Mouse (Mus musculus) frontal cortex, adult 2 months (tissue): Measurements from ENCODE around the gene Syngr1. TPM values are rescaled to one million over a fixed set of nuclear protein-coding genes. Genes with fewer than 3 reads are reported as not detected.

ENCODE experiments used
- DNase-seq, 2 experiments: peaks; one replicate each; pipeline ENCODE4 v3.0.0; 2022; ENCODE audit warnings: low spot score in 1 of 2; ENCODE audit errors: extremely low spot score in 1 of 2
- polyA plus RNA-seq: library from polyadenylated mRNA; depleted of rRNA; stranded (reverse); fragments of >200 nt; gene quantifications from 2 replicates; pipeline ENCODE4 v1.2.3, GENCODE M21; 2012

Syngr1 gene
- polyA plus RNA-seq, 1 experiment = 302 TPM

DNA sequence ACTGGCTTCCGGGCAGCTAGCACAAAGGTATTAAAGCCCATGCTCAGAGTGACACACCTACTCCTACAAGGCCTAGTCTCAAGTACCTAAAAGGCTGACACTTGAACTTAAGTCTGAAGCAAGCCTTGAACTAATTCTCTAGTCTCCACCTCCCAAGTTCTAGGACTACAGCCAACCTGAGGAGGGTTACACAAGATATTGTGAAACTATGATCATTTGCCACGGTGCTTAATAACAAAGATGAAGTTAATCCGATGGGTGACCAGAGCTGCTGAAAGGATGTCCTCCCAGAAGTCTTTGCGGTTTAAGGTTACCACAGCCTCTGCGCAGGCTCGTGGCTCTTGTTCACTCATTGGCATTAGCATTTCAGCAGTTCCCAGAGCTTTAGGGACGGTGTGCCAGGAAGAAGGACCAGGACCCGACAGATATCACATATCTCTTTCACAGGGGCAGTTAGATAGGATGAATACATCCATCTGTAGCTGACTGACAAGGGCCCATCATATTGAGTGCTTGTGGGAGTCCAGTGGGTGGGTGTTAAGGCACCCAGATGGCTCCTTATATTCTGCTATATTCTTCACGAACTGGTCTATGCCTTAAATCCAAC lies 3.6 kb upstream of the Syngr1 start:
- no peak for DNase-seq

DNA sequence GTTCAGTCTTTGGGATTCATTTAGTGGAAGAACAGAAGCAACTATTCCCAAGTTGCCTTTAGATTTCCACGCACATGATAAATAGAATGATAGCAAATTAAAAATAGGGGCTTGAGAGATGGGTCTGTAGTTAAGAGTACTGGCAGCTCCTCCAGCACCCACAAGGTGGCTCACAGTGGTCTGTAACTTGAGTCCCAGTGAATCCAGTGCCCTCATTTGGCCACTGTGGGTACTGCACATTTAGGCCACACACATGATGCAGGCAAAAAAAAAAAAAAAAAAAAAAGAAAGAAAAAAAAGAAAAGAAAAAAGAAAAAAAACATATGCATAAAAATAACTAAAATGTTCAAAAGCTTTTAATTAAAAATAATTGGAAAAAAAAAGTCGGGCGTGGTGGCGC lies 2.5 kb upstream of the Syngr1 start:
- peak; percentile 92 to 98 for DNase-seq

DNA sequence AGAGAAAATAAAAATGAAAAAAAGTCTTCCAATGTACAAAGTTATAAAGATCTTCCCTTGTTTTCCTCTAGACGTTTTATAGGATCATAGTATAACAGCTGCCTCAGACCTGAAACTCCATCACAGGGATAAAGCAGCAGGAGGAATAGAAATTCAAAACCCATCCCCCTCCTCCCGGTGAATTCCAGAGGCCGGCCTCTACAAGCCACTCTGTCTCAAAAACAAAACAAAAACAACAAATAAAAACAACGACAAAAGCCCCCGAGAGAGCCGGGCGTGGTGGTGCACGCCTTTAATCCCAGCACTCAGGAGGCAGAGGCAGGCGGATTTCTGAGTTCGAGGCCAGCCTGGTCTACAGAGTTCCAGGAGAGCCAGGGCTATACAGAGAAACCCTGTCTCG lies 979 bp upstream of the Syngr1 start:
- DNase-seq = no peak

DNA sequence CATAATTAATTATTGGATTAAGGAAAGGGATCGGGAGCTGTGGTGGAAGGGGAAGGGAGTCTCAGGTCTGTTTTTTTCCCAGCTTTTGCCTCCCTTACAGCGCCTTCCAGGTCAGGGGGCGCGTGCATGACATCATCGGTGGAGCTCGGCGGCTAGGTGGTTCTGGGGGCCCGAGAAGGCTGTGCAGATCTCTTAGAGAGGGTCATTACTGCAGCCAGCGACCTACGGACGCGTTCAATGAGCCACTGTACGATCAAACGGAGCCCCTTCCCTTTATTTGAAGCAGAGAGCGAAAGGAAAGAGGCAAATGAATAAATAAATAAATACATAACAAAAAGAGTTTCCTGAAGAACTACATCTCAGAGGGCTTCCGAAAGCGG lies 403 bp upstream of the Syngr1 start:
- no peak for DNase-seq

DNA sequence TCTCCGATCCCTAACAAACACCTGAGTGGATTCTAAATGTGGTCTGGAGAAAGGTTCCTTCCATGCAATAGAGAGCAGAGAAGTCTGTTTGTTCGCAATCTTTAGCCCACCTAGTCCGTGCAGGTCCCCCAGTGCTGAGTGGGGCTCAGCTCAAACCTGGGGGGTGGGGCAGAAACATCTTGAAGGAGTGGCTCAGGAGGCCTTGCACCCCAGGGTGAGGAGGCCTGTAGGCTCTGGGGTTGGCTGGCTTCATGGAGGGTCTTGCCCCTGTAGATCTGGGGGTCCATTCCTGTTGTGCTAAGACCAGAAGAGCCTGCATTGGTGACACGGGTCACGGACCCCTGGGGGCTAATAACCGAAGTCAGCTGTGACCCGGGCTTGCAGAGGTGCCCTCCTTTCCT lies 907 bp downstream of the Syngr1 start:
- no peak for DNase-seq

DNA sequence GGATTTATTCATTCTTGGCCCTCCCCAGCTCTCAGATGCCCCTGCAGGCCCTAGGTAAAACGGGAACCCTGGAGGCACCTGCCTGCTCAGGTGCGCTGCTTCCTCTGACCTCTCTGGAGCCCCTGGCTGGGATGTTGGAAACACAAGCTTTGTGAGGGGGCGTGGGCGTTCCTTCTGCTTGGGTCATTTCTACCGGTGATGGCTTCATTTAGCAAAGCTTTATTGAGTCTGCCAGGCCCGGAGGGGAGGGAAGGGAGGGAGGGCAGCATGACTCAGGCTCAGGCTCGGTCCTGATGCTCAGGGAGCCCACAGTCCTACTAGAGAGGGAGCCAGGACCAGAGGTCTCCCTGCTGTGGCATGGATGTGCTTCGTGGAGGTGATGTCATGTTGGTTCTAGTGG lies 1.5 kb downstream of the Syngr1 start:
- DNase-seq = peak in 1 of 2 experiments; percentile 67

DNA sequence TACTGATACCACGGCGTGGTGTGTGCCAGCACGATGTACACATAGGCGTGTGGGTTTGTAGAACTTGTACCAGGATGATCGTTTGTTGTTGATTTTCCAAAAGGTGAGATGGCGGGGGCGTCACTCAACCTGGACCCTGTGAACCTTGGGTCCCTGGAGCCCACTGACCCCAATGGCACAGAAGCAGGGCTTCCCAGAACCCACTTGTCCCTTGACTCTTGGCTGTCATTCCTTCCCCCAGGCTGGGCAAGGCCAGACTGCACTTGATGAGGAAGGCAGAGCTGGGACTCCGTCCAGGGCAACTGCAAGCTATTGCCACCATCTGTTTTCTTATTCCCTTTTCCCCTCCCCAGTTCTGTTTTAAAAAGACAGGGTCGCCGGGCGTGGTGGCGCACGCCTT lies 3.1 kb downstream of the Syngr1 start:
- DNase-seq = no peak

DNA sequence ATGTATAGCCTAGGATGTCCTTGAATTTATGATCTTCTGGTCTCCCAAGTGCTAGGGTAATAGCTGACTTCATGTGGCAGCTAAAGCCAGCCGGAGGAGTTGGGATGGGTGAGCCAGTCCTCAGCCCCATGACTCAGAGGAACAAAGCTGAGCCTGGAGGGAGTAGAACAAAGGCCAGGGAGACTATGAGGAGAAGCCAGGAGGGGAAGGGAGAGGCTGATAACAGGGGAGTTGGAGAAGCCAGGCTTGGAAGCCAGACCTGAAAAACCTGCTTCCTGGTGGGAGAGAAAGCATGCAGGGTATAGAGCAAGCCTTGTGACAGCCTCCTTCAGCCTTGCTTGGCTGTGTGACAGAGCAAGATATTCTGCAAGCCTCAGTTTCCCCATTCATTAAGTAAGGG lies 4.5 kb downstream of the Syngr1 start:
- no peak for DNase-seq

DNA sequence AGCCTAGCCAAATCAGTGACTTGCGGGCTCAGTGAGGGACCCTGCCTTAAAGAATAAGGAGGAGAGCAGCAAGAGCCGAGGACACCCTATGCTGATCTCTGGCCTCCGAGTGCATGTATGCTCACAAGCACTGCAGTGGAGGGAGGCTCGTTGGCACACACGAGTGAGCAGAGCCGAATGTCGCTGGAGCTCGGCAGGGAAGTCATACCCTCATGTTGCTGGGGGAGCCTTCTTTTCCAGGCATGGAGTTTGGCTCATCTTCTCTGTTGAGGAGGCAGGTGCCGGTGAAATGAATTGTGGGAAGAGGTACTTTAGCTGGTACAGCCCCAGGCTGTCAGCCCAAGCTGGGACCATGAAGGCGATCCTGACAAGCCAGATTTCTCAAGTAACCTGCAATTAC lies 5.3 kb downstream of the Syngr1 start:
- DNase-seq = no peak

DNA sequence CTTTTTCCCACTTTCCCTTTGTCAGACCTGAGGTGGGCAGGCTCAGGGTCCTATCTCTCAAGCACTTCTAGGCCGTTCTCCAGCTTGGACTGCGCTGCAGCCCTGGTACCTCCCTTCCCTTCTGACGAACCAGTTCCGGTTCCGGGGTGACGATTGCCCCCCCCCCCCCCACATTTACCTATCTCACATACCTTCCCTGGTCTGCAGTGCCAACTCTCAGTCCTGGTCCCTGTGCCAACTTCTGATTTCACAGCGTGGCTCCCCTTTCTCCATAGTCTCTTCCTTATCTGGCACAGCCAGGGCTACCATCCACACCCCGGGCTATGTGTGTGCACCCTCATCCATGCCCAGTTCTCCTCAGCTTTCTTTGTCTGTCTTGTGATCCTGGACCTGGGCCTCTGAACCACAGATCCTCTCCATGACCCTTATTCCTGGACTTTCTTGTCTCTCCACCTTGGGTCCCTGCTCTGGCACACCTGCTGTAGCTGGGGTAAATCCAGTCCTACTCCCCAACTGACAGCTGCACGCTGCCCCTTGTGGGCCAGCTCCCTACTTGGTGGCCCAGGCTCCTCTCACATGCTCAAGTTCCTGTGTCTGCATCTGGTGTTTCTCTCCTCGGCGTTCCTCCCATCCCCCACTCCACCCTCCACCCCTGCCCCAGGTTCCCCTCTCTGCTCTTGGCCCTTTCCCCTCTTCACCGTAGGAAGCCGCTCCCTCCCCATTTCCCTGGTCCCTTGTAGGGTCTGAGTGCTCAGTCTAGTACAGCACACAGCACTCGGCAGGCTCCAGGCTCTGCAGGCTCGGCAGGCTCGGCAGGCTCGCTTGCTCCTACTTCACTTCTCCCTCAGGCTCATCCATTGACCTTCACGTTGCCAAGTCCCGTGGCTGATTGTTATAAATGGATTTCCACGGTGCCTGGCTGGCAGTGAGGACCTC lies 6.1 kb downstream of the Syngr1 start:
- DNase-seq = no peak

DNA sequence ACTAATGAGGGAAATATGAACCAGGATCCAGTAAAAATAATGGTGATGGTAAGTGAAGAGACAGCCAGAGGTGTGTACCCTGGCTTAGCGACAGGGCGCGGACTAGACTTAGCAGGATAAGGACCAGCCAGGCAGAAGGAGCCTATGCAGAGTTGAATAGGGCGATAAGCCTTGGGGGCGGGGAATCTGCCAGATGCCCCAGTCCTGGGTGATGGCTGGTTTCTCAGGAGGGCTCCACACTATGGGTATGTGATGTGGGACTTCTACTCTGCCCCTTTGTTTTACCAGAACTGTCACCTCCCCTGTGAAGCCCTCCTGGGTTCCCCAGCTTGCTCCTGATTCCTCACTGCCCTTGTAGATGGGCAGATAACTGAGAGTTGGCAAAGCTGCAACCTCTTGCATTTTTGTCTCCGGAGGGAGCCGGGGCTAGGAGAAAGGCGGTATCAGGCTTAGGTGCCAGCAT lies 6.9 kb downstream of the Syngr1 start:
- DNase-seq = no peak

DNA sequence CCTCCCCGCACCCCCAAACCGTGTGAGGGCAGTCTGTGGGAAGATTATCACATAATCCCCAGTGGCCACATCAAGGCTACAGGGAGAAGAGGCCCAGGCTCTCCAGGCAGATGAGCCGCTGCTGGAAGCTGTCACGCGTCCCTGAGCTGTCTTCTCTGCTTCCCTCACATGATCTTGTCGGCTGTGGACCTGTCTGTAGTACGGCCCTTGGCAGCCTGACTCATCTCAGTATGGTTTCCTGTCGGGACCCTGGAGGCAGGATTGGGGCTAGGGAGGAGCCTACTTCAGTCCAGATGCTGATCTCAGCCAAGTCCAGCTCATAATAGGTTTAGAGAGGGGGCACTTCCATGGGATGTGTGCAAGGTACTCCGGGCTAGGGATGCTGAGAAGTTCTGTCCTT lies 7.7 kb downstream of the Syngr1 start:
- peak in 1 of 2 experiments; percentile 47 for DNase-seq

DNA sequence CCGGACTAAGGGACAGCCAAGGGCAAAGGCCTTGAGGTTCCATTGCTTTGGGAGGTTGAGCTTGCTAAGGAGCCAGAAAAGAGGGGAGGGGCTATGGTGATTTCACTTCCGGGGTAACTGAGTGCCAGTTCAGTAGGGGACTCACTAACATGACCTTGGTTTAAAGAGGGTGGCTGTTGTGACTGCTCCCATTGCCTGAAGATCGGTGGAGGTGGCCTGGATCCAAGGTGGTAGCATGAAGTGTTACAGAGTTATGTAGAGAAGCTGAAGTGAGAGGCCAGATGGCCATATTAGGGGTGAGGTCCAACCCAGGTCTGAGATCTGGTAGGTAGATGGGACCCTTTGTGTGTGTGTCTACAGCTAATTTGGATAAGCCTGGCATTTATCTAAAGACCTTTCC lies 8.3 kb downstream of the Syngr1 start:
- no peak for DNase-seq

DNA sequence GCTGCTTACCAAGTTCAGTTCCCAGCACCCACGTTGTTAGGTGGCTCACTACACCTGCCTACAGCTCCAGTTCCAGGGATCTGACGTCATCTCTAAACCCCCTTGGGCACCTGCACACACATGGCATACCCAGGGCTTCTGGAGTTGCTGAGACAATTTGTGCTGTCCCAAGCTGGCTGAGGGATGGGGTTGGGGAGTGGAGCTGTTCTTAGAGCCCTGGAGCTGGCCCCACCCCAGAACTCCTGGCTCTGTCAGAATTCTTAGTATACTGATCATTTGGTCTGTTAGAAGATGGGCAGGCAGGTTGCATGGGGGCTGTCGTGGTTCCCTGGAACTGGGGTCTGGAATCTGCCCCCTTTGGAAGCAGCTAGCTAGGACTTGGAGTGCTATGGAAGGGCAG lies 9.1 kb downstream of the Syngr1 start:
- DNase-seq = no peak

DNA sequence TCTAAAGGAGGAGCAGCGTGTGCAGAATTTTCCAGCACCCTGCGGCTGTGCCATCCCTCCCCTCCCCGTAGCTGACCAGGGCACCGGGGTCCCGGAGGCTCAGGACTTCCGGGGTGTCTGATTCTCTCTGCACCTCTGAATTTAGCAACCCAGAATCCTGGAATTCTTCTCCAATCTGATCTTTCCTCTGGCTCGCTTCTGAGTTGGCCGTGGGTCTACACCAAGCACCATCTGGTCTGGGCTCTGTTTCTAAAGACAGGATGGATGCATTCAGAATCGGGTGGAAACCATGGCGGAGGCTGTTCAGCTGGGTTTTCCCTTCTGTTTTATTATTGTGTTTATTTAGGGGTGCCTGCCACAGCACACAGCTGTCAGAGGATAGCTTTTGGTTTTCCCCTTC lies 9.7 kb downstream of the Syngr1 start:
- DNase-seq = peak in 1 of 2 experiments; percentile 71

DNA sequence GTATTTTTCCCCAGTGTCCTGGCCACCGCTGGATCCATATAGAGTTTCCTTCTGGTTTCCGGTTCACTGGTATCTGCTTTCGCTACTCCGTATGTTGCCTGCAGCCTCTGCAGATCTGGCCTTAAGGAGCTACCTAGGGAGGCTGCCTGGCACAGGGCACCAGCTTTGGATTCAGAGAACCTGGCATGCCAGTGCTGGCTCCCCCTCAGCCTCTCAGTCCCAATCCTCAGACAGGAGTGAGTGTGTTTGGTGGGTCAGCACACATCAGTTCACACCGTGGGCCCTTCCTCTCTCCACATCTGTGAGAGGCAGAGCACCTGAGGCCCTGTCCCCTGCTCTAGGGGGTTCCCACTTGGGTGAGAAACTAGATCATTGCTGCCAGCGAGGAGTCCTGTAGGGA lies 10.4 kb downstream of the Syngr1 start:
- DNase-seq = no peak

DNA sequence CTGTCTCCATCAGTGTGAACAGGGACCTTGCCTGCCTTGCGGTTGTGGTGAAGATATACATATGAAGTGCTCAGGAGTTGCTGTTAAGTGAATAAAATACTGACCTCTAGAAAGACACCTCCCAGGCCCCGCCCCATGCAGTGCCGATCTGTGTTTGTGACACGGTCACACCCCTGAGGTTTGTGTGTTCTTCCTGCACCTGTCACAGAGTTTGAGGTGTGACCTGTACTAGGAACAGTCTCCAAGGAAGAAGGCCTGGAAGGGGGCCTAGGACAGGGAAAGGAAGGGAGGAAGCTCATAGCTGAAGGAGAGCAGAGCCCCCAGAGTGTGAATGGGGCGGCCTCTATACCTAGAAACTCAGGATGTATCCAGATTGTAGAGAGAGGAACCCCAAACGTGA lies 11.4 kb downstream of the Syngr1 start:
- DNase-seq = no peak

DNA sequence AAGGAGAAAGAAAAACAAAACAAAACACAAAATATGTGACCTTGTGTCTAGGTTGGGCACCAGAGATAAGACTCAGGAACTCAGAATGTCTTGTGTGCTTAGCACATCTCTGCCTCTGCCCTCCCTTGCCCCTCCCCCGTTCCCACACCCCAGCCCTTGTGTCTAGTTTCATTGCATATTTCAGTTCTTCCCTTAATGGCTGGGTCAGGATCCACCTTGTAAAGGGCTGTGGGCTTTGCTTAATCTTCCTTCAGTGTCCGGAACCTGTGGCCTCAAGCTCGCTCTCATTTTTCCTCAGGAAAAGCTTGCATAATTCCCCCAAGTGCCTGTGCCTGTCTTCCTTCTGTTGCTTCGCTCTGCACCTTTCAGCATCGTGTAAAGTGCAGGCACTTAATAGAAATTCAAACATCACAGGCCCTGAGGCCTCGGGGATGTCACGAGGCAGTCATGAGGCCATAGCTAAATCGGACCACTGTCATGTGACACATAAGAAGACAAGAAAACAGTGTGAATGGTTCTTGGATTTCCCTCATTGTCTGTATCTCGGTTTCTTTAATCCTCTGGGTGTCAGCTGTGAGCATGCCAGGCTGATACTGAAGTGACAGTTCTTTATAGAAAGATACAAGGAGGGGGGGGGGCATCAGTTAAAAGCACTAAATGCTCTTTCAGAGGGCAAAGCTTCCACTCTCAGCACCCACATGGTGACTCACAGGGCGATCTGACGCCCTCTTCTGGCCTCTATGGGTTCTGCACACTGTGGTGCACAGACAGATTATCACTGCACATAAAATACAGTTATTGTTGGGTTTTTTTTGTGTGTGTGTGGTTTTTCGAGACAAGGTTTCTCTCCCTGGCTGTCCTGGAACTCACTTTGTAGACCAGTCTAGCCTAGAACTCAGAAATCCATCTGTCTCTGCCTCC lies 14.6 kb downstream of the Syngr1 start:
- no peak for DNase-seq

DNA sequence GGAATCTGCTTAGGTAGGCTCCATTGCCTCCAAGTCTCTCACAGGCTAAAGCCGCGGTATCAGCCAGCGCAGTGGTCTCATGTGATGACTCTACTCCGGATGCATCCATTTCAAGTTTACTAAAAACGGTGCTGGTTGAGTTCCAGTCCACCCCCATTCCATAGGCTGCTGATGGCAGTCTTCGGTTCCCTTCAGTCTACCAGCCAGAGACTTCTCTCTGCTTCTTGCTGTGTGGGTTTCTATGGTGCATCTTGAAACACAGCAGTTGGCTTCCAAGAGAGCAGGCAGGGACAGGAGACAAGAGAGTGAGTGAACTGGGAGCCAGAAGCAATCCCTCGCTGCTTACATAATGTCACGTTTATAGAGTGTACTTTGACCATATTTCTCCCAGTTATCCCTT lies 16.0 kb downstream of the Syngr1 start:
- peak in 1 of 2 experiments; percentile 64 for DNase-seq

DNA sequence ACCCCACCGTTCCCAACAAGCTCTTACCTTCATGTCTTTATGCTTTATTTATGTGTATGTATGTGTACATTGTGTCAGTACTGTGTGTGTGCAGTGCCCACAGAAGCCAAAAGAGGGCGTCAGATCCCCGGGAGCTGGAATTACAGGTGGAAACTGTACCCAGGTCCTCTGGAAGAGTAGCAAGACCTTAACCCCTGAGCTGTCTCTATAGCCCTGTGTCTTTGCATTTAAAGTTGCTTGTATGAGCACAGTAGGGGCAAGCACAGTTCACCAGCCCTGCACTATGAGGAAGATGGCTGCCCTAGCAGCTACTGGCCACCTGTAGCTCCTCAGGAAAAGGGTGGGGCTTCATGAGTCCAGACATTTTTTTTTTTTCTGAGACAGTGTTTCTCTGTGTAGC lies 16.4 kb downstream of the Syngr1 start:
- no peak for DNase-seq

DNA sequence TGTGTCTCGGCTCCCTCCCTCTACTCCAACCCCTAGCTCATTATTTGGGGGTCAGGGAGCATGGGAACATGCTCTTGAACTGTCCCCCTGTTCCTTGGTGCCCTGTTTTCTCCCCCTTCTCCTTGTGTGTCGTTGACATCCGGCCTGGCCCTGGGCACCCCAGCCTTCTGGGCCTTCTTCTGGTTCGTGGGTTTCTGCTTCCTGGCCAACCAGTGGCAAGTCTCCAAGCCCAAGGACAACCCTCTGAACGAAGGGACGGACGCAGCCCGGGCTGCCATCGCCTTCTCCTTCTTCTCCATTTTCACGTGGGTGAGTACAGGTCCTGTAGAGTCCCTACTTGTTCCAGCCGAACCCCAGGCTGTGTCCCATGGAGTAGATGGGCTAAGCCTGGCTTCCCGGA lies 20.3 kb downstream of the Syngr1 start:
- no peak for DNase-seq
